9 mouse cellular contexts compared by ENCODE assay signal in the genomic region with DNA sequence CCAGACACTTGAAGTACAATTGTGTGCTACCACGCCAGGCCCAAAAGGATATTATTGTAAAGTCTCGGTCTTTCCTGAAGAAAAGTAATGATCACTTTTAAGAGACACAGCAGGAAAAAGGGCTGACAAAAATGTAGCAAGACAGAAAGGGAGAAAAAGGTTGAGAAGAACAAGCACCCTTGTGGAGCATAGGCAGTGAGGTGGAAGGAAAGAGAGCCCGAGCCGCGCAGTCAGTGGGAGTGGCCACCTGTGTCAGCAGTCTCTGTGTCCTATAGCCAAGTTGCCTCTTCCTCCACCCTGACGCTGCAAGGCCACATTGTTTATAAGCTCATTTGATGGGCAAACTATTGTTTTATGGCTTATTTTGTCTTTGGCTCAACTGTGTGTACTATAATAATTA. TPM values are rescaled to one million over a fixed set of nuclear protein-coding genes. Genes with fewer than 3 reads are reported as not detected.
DNase-seq lines count a peak whose midpoint lies in the region; ATAC-seq and TF ChIP-seq lines count a peak whose summit lies in the region.
"Had no signal": no experiment of that assay in that cellular context is flagged by ENCODE, and none has a peak within 500 bp of the region (broad histone marks: within the 10 kb centered on the region; RNA-seq: fewer than 3 reads in every experiment).

No protein-coding gene starts in this region.

- H3K9me3 ChIP-seq in hindbrain, postnatal 0 days (ENCODE audit: low read length): no peaks in the 10 kb centered on the region
- H3K9me3 ChIP-seq: embryonic facial prominence, embryonic 12.5 days had no signal

- 31% methylated on average over 6 of the region's 6 CpGs for WGBS in hindbrain, postnatal 0 days

- peak overlapping the region; percentile 7; the same call in 1 of the 2 replicates for H3K27ac ChIP-seq in layer of hippocampus, adult 2 months
- H3K27ac ChIP-seq in hindbrain, postnatal 0 days: no peak overlapping the region
- H3K27ac ChIP-seq: embryonic facial prominence, embryonic 12.5 days had no signal

- no peaks in the 10 kb centered on the region for H3K36me3 ChIP-seq in hindbrain, postnatal 0 days (ENCODE audit: insufficient read depth, low read length)

- H3K27me3 ChIP-seq in hindbrain, postnatal 0 days (ENCODE audit: insufficient read depth, low read length): no peaks in the 10 kb centered on the region
- H3K27me3 ChIP-seq: embryonic facial prominence, embryonic 12.5 days had no signal

- no peak overlapping the region for H3K4me2 ChIP-seq in hindbrain, postnatal 0 days (ENCODE audit: low read depth, low read length)
- H3K4me2 ChIP-seq: embryonic facial prominence, embryonic 12.5 days had no signal

- no peaks in the 10 kb centered on the region for H3K4me1 ChIP-seq in hindbrain, postnatal 0 days (ENCODE audit: insufficient read depth, low read length)

- no peak overlapping the region for H3K9ac ChIP-seq in hindbrain, postnatal 0 days (replicated peaks; ENCODE audit: low read length)
- H3K9ac ChIP-seq: embryonic facial prominence, embryonic 12.5 days had no signal

- no peak overlapping the region for H3K4me3 ChIP-seq in layer of hippocampus, adult 2 months
- H3K4me3 ChIP-seq in hindbrain, postnatal 0 days (ENCODE audit: low read length): no peak overlapping the region
- H3K4me3 ChIP-seq: embryonic facial prominence, embryonic 12.5 days had no signal

- TF ChIP-seq CTCF in layer of hippocampus, adult 2 months (conservative IDR thresholded peaks at IDR 0.05): no peak
- TF ChIP-seq CTCF in hindbrain, postnatal 0 days (IDR thresholded peaks at IDR 0.05; ENCODE audit: low read depth): no peak

- ATAC-seq in hindbrain, postnatal 0 days: no peak

- DNase-seq in adrenal gland, postnatal 36 days: peak; percentile 17 to 30
- no peak for DNase-seq in adrenal gland, postnatal 4 days (ENCODE audit: low spot score in 2 of 2)
- DNase-seq in layer of hippocampus, adult 2 months (ENCODE audit: low spot score in 2 of 2): no peak
- DNase-seq in layer of hippocampus, postnatal 36 days: no peak
- DNase-seq in hindbrain, postnatal 0 days (ENCODE audit: low spot score): peak; percentile 30
- peak; percentile 43 to 46 for DNase-seq in spleen, postnatal 36 days (ENCODE audit: low spot score in 2 of 2)
- no peak for DNase-seq in urinary bladder, adult 18-20 months (ENCODE audit: low spot score in 2 of 2)
- DNase-seq in gastrocnemius, postnatal 4 days (ENCODE audit: low spot score in 2 of 2): no peak

RNA-seq across cellular contexts. Expression of gene Rsbn1, which starts 13.6 kb away (rescaled TPM):
- total RNA-seq in adrenal gland, postnatal 36 days (2021): 10 to 100 TPM; 16.0 to 18.4 TPM
- 10 to 100 TPM; 20.3 to 20.9 TPM for total RNA-seq in adrenal gland, postnatal 4 days (2021)
- total RNA-seq in layer of hippocampus, adult 2 months (2021): 10 to 100 TPM; 21.1 to 22.0 TPM
- total RNA-seq in layer of hippocampus, postnatal 36 days (2021): 10 to 100 TPM; 21.7 to 24.8 TPM
- total RNA-seq in hindbrain, postnatal 0 days (2014; rRNA removed): 23.1 and 28.2 TPM in 2 replicates
- 17.7 and 19.1 TPM in 2 replicates for polyA plus RNA-seq in hindbrain, postnatal 0 days (2015; fragmentation: Nextera tagmentation; extraction: Ambion mirVana)
- 10 to 100 TPM in 1 of 2 experiments, 1 to 10 TPM in 1; 9.8 to 11.9 TPM for total RNA-seq in gastrocnemius, postnatal 4 days (2021)

RNA-seq across cellular contexts. Expression of gene Phtf1, which starts 40.4 kb away (rescaled TPM):
- total RNA-seq in adrenal gland, postnatal 36 days (2021): 10 to 100 TPM; 18.7 to 20.8 TPM
- 10 to 100 TPM; 24.3 to 28.9 TPM for total RNA-seq in adrenal gland, postnatal 4 days (2021)
- 10 to 100 TPM; 42.2 to 43.2 TPM for total RNA-seq in layer of hippocampus, adult 2 months (2021)
- 10 to 100 TPM; 46.4 to 49.3 TPM for total RNA-seq in layer of hippocampus, postnatal 36 days (2021)
- total RNA-seq in hindbrain, postnatal 0 days (2014; rRNA removed): 24.0 and 25.0 TPM in 2 replicates
- polyA plus RNA-seq in hindbrain, postnatal 0 days (2015; fragmentation: Nextera tagmentation; extraction: Ambion mirVana): 18.4 and 18.6 TPM in 2 replicates
- 10 to 100 TPM; 17.7 to 18.3 TPM for total RNA-seq in gastrocnemius, postnatal 4 days (2021)

Comparison
In these comparisons a context has a peak if more than half of its experiments do, and no peak if none do; other contexts are left out.
1. DNase-seq: peak in adrenal gland, postnatal 36 days (2 of 2), hindbrain, postnatal 0 days (single experiment) and spleen, postnatal 36 days (2 of 2); none in adrenal gland, postnatal 4 days (0 of 2), layer of hippocampus, adult 2 months (0 of 2), layer of hippocampus, postnatal 36 days (0 of 2), urinary bladder, adult 18-20 months (0 of 2) and gastrocnemius, postnatal 4 days (0 of 2).